Mouse (Mus musculus): ENCODE measurements around the gene Dcaf1. TPM values are rescaled to one million over a fixed set of nuclear protein-coding genes. Genes with fewer than 3 reads are reported as not detected.

The Dcaf1 gene
- total RNA-seq, 2 experiments from 2014 or later = 18.4 to 19.5 TPM

- no peak overlapping the region for H3K27ac ChIP-seq
- intact Hi-C loops (cut with DNase I) = no loop called here
- TF ChIP-seq CTCF (IDR thresholded peaks at IDR 0.05) = no peak
- no peak for DNase-seq
- no peak overlapping the region for H3K4me3 ChIP-seq
These were observed 61.4 kb downstream of the Dcaf1 start for GRCm38 (mm10) chr9:106883085-106883484.

GRCm38 (mm10) chr9:106884306-106884705, 62.6 kb downstream of the Dcaf1 start:
- Histone ChIP-seq H3K4me3 (peak overlapping the region; percentile 91), H3K27ac (no peak overlapping the region)
- intact Hi-C loops (cut with DNase I) = no loop called here
- peak; percentile 33 for DNase-seq
- TF ChIP-seq CTCF (IDR thresholded peaks at IDR 0.05) = no peak

DNA sequence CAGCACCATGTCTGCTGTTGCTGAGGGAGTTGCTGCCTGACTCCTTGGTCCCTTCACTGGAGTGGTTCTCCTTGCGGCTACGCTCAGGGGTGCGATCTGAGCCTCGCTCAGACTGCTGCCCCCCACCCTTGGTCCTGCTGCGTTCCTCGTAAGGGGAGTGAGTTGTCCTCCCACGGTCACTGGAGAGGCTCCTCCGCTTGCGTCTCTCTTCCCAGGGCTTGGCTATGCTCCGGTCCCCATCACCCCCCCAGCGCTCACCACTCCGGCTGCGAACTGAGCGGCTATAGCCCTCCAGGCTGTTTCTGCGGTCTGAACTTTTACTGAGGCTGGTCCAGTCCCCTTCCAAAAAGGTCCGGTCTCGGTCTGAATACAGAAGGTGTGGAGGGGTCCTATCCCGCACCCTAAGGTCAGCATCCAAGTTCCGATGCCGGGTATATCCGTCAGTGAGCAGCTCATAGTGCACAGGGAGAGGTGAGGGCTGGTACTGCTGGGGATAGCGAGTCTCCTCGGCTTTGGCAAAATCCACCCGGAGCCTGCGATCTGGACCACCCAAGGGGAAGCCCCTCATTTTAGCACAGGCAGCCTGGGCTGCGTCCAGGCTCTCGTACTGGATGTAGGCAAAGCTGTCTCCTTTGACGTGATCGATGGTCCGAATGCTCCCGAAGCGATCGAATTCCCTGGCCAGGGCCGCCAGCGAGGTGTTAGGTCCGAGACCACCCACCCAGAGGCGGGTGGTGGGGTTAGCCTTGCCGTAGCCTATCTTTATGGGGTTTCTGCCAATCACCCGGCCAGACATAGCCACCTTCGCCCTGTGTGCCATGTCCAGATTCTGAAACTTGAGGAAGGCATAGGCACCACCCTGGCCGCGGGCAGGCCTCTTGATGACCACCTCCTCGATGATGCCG, 63.6 kb downstream of the Dcaf1 start:
- peak overlapping the region; percentile 91 for H3K4me3 ChIP-seq
- peak overlapping the region; percentile 87; the same call in 1 of the 2 replicates for H3K27ac ChIP-seq
- no peak for TF ChIP-seq CTCF (IDR thresholded peaks at IDR 0.05)
- intact Hi-C loops (cut with DNase I) = loop anchor here (5.0 kb wide), 1 partner anchor 63 kb away; the partner anchor contains the start of gene Dcaf1
- DNase-seq = no peak

DNA sequence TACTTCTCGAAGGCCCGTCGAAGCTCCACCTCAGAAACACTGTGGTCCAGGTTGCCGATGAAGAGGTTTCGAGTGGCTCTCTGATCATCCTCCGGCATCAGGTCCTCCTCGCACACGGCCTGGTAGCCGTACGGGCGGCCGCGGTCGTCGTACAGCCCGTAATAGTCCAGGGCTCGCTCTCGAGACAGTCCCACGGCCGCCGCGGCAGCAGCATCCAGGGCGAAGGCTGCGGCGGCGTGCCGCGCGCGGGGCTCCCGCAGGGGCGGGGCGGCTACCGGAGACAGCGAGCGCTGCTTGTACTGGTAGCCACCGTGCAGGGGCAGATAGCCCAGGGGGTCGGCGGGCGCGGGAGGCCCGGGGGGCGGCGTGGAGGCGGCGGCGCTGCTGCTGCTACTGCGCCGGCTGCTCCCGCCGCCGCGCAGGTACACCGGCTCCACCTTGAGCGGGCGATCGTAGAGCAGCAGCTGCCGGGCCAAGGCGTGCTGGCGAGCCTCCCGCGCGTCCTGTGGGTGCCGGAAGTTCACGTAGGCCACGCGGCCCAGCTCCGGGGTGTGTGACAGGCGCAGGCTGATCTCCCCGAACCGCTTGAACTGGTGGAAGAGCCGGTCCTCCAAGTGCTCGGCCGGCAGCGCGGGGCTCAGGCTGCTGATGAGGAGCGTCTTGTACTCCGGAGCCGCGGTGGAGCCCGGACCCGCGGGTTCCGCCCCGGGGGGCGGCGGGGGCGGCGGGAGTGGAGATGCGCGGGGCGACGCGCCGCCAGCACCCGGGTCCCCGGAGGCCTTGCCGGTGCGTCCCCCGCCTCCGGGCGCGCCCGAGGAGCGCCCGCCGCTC, 64.4 kb downstream of the Dcaf1 start:
- intact Hi-C loops (cut with DNase I) = loop anchor here (2.0 to 5.0 kb wide), 2 partner anchors 64 to 199 kb away; partner anchors contain the start of gene Dcaf1
- peak overlapping the region; percentile 91 for H3K4me3 ChIP-seq
- TF ChIP-seq CTCF (IDR thresholded peaks at IDR 0.05) = no peak
- peak overlapping the region; percentile 87 for H3K27ac ChIP-seq
- peak; percentile 66 for DNase-seq

DNA sequence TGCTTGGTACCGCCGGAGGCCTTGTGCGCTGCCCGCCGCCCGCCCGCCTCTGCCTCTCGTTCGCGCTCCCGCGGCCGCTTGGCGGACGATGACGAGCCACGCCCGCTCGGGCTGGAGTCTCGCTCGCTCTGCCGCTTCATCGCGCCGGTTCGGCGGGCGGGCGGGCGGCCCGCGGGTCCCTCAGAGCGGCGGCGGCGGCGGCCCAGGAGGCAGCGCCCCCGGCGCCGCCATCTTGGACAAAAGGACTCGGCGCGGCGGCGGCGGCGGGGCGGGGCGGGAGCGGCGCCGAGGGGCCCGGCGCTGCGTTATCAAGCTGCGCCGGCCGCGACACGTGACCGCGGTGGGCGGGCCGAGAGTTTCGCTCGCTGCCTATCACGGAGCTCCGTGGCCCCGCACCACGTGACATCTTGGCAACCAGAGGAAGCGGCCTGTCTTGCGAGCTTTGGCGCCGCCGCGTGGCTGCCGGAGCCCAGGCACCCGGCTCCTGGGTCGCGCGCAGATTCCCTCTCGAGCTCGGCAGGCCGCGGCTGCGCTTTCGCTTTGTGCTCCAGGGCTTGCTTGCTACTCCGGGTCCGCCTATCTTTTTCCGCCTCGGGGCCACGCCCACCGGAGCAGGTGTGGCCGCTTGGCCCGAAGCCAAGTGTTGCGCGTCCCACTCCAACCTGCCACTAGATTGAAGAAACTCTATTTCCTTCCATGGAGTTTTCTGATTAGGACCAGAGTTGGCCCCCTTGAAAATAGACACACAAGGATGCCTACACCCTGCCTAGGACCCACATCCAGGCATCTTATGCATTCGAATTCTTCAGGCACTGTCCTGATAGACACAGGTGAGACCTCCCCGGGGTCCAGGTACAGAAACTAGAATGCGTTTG, 65.4 kb downstream of the Dcaf1 start, which contains the start of gene Rbm15b:
Gene Rbm15b (minus strand): TSS at position 601 of the 875 bp plus-strand sequence.
- TF ChIP-seq CTCF (IDR thresholded peaks at IDR 0.05) = peak; percentile 82
- intact Hi-C loops (cut with DNase I) = loop anchor here (2.0 to 5.0 kb wide), 2 partner anchors 65 to 200 kb away; partner anchors contain the start of gene Dcaf1
- Histone ChIP-seq H3K4me3 (peak within 1 kb of the TSS; percentile 91), H3K27ac (peak within 1 kb of the TSS; percentile 87)
- peak; percentile 99 for DNase-seq

DNA sequence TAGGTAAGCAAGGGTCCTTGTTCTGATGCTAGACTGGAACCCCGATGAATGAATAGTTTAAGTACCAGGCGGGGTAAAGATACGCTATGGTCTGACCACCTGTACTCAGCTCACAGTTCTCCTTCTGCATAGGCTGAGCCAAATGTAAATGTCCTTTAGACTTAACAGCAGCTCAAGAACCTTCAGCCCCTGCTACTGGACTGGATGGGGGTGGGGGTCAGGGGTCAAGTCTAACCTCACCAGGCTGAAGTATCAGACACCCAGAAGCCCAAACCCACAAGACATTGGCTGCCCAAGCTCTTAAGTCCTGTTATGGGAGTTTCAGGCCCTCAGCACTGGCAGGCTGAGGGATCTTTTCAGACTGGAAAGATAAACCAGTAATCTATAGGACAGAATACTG, 66.7 kb downstream of the Dcaf1 start:
- no peak for TF ChIP-seq CTCF (IDR thresholded peaks at IDR 0.05)
- Histone ChIP-seq H3K27ac (no peak overlapping the region), H3K4me3 (no peak overlapping the region)
- DNase-seq = no peak
- intact Hi-C loops (cut with DNase I) = loop anchor here (5.0 kb wide), 1 partner anchor 66 kb away; the partner anchor contains the start of gene Dcaf1

GRCm38 (mm10) chr9:106889321-106889720, 67.6 kb downstream of the Dcaf1 start:
- intact Hi-C loops (cut with DNase I) = loop anchor here (5.0 kb wide), 1 partner anchor 67 kb away; the partner anchor contains the start of gene Dcaf1
- H3K4me3 ChIP-seq = no peak overlapping the region
- DNase-seq = no peak
- no peak overlapping the region for H3K27ac ChIP-seq
- TF ChIP-seq CTCF (IDR thresholded peaks at IDR 0.05) = no peak

DNA sequence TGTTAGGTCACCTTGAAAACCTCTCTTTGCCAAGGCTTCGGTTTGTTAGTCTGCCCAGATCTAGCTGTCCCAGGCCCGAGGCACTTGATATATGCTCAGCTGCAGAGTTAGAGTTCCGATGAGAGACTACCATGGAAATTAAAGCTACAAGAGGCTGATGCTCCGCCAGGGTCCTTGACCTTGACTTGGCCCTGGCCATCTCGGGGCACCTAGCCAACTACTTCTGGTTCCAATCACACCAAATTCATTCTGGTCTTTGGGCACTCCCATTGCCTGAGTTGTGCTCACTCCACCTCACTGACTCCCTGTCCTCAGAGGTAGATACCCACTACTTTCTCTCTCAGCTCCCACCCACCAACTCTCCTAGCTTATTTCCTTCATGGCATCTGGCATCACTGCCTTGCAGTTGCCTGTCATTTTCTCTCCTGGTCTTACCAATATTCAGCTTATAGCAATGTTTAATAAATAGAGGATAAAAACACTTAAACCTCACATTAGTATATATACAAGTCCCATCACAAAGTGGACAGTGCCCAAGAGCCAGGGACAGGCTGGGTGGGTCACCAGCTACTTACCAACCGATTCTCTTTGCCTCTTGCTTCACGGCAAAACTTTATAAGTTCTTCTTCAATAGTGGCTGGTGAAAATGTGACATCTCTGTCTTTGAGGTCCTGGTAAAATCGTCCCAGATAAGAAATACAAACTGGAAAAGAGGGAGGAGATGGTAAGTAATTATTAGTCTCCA, 69.0 kb downstream of the Dcaf1 start:
- TF ChIP-seq CTCF (IDR thresholded peaks at IDR 0.05) = no peak
- no peak for DNase-seq
- Histone ChIP-seq H3K27ac (peak overlapping the region; percentile 99), H3K4me3 (peak overlapping the region; percentile 94)
- intact Hi-C loops (cut with DNase I) = loop anchor here (2.0 to 5.0 kb wide), 2 partner anchors 400 to 447 kb away; partner anchors contain the start of gene Hemk1

- intact Hi-C loops (cut with DNase I) = loop anchor here (2.0 to 5.0 kb wide), 2 partner anchors 399 to 446 kb away; partner anchors contain the start of gene Hemk1
- Histone ChIP-seq H3K4me3 (peak overlapping the region; percentile 94), H3K27ac (peak overlapping the region; percentile 99)
- DNase-seq = no peak
- TF ChIP-seq CTCF (IDR thresholded peaks at IDR 0.05) = no peak
These were observed 69.7 kb downstream of the Dcaf1 start for GRCm38 (mm10) chr9:106891341-106891741.

GRCm38 (mm10) chr9:106891829-106892551, 70.3 kb downstream of the Dcaf1 start, which contains the start of gene Manf:
Gene Manf, minus strand, starts transcription at chr9:106891979.
- TF ChIP-seq CTCF (IDR thresholded peaks at IDR 0.05) = peak; percentile 20; the same call in 1 of the 2 replicates
- intact Hi-C loops (cut with DNase I) = loop anchor here (2.0 to 5.0 kb wide), 2 partner anchors 399 to 445 kb away; partner anchors contain the start of gene Hemk1
- Histone ChIP-seq H3K27ac (peak within 1 kb of the TSS; percentile 99), H3K4me3 (peak within 1 kb of the TSS; percentile 94)
- peak; percentile 99 for DNase-seq

All from gastrocnemius, adult 2 months (tissue).